Mouse (Mus musculus): ENCODE results near the gene Msmp.

Gene Msmp

DNA sequence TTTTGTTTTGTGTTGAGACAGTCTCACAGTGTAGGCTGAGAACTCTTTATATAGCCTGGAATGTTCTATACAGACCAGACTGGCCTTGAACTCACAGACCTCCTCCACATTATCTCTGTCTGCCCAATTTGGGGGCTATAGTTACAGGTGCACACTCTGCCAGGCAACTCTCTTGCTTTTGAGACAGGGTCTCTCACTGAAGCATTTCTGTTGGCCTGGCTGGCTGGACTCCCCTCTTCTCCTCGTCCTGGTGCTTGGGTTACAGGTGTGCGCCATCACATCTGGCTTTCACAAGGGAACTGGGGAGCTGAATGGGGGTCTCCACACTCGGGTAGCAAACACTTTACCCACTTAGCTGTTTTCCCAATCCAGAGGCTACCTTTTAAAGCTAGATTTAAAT is 7.7 kb upstream of the Msmp start:
- no peak for DNase-seq

DNA sequence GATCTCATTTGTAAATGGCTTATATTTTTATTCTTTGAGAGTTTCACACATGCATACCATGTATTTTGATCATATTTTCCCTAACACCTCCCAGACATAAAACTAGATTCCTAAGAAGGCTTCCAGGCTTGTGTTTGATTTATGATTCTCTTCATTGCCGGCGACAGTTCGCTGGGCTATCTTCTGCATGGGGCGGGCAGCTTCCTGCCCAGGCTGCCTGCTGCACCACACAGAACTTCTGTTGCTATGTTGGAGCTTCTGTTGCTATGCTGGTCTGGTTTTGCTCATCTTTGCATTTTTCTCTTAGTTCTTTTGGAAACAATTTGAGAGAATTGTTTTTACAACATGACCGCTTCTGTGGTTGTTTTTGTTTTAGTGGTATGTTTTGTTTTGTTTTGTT is 7.2 kb upstream of the Msmp start:
- DNase-seq, result no peak

DNA sequence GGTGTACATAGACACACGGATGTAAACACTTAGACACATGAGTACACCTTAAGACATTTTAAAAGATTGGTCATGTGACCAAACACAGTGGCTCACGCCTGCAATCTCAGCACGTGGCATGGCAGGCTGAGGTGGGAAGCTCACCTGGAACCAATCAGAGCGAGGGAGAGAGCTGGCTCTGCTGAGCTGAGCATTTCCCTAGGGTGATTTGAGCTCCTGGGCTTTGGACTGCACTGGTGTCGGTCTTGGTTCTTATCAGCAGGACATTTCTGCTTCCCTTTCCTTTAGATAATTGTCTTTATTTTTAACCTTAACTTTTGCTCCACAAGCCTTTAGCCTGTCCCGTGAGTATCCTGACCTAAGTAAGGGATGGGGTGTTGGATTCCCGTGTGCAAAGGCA is 3.4 kb upstream of the Msmp start:
- no peak for DNase-seq

DNA sequence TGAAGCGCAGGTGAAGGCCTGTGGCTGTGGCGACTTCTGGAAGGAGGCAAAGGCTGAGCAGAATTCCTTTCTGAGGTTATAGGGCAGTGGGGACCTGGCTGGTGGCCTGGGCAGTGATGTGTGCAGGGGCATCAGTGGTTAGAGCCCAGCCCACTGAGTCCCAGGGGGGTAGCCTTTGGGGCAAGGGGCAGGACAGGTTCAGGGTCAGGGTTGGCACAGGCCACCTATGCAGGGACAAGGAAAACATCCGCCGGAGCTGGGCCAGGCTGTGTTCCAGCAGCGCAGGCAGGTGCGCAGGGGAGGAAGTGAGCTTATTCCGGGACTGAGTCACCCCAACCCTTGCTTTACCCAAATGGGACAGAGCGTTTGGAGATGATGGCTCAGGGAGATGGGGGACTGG is 2.1 kb upstream of the Msmp start:
- no peak for DNase-seq

DNA sequence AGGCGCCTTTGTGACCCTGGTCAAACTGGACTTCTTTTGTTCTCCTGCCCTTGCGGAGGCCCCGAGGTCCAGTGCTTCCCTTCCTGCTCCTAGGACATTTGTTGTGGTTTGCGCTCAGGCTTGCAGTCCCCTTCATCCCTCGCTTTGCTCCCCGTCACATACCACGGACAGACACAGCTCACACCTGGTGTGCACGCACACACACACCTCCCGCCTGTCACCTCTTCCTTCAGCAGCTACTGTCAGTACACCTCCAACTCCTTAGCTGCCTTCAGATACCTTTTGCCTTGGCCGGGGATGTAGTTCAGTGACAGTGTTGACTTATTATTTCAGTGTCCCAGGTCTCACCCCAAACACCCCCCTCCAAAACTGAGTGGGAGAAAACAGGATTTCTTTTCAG is 1.4 kb upstream of the Msmp start:
- DNase-seq, result no peak

DNA sequence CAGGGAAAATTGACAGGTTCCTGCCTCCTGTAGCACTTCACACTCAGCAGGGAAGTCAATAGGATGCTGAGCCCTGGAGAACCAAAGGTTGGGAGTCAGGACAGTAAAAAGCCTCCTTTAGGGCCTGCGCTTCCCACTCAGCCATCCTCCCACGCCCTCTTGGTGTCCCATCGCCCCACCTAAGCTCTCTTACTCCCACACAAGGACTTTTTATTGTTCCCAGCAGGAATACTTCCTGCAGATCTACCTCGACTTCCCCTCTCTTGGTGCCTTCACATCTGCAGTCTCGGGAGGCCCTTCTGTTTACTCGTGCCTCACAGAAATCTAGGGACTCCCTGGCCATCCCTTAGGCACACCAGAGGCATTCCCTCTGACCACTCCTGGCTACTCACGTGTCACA is 873 bp downstream of the Msmp start:
- no peak for DNase-seq

DNA sequence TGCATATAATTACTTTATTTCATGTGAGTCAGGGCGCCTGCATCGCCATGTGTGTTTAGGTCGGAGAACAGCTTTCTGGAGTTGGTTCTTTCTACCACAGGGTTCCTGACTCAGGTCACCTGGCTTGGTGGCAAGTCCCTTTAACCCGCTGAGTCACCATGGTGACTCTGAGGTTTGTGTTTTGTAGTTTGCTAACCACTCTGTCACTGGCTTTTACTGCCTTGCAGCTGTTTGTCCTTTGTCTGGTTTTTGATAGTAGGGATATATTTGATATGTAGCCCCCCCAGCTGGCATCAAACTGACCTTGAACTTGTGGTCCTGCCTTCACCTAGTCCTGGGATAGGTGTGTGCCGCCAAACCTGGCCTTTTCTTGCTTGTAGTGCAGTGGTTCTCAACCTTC is 2.1 kb downstream of the Msmp start:
- DNase-seq, result no peak

DNA sequence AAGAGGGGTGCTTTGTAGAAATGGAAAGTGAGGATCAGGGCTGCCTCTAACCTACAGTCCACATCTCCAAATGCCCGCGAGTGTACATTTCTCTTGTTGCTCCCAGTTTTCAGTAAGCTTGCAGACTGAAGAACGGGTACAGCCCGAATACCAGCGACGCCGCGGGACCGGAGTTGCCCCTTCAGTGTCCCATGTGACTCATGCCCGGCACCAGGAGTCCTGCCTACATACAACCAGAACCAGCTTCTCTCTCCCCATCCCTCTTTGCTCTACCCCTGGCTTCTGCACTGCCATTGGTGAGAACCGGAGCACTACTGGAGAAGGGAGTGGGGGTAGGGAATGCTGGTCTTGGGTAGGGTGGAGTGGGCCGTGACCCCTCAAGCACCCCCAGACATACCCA is 2.9 kb downstream of the Msmp start:
- no peak for DNase-seq

DNA sequence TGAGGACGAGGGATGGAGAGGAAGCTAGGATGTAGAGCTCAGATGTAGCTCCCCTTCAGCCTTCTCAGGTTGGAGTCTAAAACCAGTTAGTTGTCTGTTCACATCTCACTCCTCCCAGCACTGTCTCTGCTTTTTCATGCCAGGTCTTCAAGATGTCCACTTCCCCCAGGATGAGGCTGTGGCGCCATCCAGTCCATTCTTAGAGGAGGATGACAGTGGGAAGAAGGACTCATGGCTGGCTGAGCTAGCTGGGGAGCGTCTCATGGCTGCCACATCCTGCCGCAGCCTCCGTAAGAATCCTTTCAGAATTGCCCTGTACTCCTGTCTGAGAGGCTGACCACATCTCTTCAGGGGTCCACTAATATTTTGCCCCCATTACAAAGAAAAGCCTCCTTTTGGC is 3.6 kb downstream of the Msmp start:
- no peak for DNase-seq

DNA sequence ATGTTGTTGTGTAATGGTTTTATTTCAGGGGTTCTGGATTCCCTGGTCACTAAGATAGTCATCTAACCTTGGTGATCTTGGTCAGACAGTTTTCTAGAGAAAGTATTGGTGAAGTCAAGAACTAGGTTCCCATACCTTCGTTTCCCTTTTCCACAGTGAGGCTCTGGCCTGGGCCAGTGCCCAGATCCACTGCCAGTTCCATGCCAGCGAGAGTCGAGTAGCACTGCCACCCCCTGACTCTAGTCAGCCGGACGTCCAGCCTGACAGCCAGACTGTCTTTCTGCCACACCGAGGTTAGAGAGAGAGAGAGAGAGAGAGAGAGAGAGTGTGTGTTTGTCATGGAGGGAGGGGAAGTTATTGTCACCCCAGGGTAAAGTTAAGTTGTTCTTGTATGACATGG is 4.6 kb downstream of the Msmp start:
- no peak for DNase-seq

DNA sequence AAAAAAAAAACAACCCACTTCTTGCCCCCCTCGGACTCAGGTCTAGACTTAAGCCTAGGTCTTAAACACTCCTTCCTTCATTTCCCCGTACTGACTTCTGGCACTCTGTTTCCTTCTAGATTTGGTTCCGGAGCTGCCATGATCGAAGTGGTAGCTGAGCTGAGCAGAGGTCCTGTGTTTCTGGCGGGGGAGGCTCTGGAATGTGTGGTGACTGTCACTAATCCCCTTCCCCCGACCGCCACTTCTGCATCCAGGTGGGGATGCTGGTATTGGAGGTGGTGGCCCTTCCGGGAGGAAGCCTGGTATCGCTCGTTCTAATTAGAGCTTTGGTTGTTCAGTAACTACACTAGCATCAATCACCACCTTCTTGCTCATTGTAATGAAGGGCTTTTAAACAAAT is 5.0 kb downstream of the Msmp start:
- DNase-seq, result no peak

DNA sequence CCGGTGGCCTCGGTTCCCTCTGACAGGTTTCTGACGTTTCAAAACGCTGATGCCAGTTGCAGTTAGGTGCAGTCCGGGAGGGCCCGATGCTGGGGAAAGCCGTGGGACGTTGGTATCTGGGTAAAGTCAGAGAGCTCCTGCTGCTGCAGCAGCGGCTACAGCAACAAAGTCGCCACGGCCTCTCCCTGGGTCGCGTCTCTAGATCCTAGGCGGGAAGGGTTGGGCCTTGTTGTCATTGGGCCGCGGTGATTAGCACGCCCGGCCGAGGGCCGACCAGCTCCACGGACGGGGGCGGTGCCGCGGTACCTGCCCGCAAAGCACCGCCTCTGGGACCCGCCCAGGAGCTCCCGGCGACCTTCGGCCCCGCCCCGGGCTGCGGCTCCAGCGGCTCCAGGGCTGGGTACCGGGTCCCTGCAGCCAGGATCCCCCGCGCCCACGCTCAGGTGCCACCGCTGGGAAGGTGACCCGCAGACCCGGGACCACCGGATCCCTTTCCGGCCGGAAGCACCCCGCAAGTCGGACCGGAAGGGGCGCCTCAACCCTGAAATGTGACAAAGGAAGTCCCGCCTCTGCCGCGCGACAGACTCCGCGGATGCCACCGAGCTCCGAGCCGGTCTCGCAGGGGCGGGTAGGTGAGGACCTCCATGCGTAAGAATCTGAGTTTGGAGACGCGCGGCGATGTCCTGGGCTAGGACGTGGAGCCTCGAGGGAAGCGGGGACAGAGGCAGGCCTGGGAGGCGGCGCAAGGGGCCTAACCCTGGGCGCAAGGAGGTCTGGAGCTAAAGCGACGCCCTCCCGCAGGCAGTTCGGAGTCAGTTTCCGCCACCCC is 5.7 kb downstream of the Msmp start, which contains the start of the genes Rgp1 and Gba2:
Gene Rgp1 (plus strand): TSS at position 340 of the 829 bp plus-strand sequence.
Gene Gba2 (minus strand): TSS at position 498 of the 829 bp plus-strand sequence.
- DNase-seq, result peak; percentile 90

DNA sequence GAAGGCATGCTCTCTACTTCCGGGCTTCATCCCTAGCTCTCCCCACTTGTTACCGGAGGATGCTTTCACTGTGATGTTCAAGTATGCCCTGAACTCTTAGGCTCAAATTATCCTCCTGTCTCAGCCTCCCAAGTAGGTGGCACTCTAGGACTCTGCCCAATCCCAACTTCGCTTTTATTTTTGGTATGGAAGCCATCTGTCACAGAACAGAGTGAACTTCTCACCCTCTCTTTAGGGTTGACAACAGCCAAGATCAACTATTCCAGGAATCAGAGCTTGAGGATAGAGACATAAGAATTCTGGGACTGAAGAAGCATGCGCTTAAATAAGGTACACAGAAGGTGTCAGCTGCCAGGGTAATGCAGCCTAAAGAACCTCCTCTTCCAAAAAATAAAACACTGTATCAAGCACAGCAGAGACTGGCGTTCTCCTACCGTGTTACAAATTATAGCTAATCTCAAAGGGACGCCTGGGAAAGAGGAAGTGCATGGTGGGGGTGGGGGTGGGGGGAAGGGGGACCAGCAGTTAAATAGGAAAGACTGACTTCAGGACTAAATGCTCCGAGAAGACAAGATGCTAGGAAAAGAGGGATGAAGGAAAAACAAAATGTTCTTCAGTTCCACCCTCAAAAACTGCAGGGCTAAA is 6.9 kb downstream of the Msmp start:
- DNase-seq, result no peak

DNA sequence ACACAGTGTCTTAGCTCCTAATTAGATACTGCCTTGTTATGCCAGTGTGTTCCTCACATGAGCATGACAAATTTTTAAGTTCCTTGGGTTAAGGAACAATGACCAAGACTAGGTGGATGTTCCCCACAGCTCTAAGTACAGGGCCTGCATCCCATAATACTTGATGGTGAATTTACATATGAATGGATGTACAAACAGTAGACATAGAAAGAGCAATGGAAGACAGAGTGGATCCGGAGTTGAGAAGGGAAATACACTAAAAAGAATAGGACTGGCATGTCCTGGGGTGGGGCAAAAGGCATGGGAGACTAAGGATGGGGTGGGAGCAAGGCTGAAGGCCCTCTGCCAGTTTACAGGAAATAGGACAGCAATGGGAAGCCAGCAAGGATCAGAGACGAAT is 8.9 kb downstream of the Msmp start:
- no peak for DNase-seq

DNA sequence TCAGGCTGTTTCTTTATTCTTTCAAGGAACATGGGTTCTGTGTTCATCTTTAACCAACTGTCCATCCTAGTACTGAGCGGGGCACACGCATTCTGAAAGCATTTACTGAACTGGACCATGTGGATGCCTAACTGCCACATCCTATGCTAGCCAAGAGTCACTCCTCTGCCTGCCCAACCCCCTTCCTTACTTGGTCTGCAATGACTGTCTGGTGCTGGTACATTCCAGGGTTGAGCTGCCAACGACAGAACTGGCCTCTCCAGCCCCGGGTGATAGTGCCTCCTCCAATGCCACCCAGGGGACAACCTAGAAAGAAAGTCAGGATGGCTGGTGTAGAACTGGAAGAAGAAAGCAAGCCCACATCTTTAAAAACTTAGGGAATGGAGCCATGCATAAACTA is 10.7 kb downstream of the Msmp start:
- no peak for DNase-seq

DNA sequence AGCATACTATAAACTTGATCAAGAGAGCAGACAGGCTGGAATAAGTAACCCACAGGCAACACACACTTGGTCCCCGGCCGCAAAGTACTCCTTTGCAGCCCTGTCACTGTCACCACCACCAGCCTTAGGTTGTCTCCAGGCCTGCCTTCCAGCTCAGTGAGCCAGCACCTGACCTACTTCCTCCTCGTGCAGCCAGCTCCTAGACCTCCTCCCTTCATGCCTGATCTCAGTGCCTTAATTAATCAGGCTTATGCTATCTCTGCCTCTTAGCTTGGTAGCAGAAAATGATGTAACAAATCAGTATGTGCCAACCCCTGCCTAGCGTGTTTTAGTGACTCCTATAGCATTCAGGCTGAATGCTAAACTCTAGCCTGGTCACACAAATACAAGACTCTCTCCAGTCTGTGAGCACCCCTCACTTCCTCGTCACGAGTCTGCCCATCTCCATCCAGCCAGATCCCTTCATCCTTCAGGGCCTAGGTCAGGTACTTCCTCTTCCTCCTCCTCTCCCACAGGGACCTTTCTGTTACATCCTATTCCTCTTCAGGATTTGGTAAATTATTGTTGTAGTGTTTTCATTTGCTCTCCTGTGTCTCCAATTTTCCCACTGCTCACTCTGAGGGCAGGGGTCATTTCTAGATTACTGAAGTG is 12.8 kb downstream of the Msmp start:
- DNase-seq, result no peak

DNA sequence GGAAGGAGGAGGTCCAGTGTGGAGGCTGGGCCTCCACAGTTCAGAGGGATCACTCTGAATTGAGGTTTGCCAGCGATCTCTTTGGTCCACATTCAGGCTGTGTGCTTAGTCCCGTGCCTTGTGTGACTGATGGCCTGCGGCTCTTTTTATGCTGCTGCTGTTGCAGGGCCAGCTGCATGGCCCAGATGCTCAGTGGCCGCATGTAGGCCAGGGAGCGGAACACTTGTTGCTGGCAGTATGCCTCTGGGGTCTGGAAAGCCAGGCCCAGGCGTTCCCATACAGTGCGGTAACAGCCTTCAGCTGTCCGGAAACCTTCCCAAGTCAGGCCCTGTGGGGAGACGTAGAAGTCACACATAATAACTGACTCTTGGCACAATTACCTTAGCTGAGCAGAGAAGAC is 17.2 kb downstream of the Msmp start:
- no peak for DNase-seq

DNA sequence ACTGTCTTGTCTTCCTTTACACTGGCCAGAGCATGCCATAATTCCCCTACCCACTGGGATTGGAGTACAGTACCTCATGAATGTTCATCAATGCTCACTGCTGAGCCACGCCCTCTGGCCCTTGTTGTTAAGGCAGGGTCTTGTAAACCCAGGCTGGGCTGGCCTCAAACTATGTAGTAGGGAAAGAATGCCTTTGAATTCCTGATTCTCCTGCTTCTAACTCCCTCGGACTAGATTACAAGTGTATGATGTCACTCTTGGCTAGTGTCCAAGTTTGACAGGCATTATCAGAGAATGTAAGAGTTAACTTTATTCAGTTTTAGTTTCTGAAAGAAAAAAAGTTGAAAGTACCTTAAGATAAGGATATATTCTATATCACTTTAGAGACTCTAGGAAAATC is 20.1 kb downstream of the Msmp start:
- no peak for DNase-seq

DNA sequence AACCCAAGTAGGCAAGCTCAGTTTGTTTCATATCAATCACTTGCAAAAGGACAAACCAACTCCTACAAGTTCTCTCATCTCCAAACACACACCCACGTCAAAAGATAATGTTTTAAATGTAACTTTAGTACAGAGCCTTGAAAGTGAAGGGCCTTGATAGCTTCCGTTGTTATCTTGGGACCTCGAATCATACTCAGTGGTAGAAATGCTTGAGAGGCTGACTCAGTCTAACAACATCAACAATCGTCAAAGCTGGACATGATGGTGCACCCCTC is 20.8 kb downstream of the Msmp start:
- no peak for DNase-seq

DNA sequence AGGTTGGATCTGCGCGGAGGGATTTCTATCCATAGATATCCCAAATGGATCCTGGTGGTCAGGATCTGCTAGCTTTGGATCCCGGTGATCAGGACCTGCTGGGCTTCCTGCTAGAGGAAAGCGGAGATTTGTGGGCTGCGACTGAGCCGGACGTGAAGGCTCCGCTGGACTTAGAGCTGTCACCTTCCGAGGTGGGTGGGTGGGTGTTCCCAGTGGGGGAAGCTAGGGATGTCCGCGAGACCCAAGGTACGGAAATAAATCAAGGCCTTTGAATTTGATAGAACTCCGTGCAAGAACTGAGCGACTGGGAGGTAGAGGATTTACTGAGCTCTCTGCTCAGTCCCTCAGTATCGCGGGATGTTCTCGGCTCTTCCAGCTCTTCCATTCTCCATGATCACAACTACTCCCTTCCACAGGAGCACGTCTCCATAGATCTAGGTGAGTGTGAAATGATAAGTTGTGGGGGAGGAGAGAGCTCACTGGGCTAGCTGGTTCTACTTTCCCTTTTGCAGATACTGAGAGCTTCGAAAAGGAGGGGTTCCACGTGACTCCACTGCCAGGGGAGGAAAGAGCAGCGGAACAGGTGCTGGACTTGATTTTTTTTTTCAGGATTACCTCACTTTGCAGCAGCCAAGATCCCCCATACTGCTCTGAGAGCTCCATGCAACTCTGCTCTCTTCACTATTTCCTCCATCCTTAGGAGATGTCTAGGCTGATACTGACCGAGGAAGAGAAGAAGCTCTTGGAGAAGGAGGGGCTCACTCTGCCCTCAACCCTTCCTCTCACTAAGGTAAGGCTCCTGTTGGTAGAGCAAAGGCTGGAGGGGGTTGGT is 21.3 kb downstream of the Msmp start:
- no peak for DNase-seq

DNA sequence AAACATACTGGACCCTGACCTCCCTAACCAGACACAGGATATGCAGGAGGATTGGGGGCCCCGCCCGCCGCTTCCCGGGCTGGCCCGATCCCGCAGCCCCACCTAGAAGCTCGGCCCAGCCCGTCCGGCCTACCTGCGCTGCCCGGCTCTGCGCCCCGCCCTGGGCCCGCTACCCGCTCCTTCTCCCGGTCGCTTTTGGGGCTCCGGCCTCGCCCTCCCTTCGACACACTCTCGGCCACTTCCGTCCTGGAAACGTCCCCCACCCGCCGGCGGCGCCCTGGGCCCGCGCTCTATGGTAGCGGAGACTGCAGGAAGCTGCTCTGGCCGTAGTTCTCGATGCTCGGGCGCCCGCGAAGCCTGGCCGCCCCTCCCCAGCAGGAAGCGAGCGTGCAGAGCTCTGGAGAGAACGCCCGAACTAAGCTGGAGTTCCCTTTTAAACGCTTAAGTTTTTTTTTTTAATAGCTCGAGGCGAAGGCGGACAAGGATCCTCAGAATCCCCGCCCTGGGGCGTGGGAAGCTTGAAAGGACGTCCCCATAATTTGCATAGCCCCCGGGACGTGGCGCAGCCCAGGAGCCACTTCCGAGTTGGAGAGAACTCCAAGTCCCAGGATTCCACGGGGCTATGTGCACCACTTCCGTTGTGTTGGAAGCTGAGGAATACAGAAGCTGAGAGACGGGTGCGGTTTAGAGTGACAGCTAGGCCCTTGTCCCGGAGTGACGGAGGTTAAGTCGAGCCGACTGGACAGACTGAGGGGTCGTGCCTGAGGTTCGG is 22.1 kb downstream of the Msmp start, which contains the start of the genes Creb3 and Tln1:
Gene Creb3 (plus strand): TSS at position 336 of the 772 bp plus-strand sequence.
Gene Tln1 (minus strand): TSS at position 695 of the 772 bp plus-strand sequence.
- peak; percentile 95 for DNase-seq

DNA sequence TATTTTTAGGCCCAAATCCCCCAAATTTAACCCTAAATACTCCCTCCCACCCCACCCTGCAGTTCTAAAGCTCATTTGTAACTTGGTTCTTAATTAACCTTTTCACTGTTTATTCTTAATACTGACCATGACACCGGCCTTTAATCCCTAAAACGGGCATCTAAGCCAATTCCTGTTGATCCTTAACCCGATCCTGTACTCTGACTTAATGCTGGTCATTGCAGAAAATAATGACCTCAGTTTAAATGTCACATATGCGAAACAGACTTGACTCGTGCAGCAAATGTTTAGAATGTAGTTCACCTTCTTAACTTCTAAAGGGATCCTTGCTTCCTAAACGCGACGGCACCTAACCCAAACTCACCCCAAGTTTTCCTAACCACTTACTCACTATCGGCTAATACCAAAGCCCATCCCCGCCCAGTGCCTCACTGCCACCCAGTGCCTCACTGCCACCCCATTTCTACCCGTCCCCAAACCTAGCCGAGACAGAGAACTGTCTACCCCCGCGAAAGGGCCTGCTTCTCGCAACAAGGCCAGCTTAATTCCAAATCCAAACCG is 22.8 kb downstream of the Msmp start:
- no peak for DNase-seq
